Mouse (Mus musculus): ENCODE measurements at regions not wholly inside any gene's neighbourhood (a gene's known extent, or its start where the extent isn't known, plus 50 kb on each side); places are given as distances from the start of the nearest gene placed in this dataset.
A peak's percentile ranks its signal among the peaks of the same experiment; 100 is the strongest.

- no peak for DNase-seq
Observed at GRCm38 (mm10) chr15:27132761-27133160, 237.4 kb upstream of the Fbxl7 start.

GRCm38 (mm10) chr15:27137580-27137979 lies 242.2 kb upstream of the Fbxl7 start:
- peak; percentile 8 to 39 for DNase-seq

- DNase-seq: no peak
Observed at GRCm38 (mm10) chr15:27145860-27146259, 250.5 kb upstream of the Fbxl7 start.

- no peak for DNase-seq
Observed at GRCm38 (mm10) chr15:27160986-27161385, 265.6 kb upstream of the Fbxl7 start.

- DNase-seq: no peak
Observed at GRCm38 (mm10) chr15:27167484-27167883, 272.1 kb upstream of the Fbxl7 start.

GRCm38 (mm10) chr15:27169846-27170245 lies 274.5 kb upstream of the Fbxl7 start:
- DNase-seq: no peak

- DNase-seq: no peak
Observed at GRCm38 (mm10) chr15:27173506-27173905, 278.1 kb upstream of the Fbxl7 start.

DNA sequence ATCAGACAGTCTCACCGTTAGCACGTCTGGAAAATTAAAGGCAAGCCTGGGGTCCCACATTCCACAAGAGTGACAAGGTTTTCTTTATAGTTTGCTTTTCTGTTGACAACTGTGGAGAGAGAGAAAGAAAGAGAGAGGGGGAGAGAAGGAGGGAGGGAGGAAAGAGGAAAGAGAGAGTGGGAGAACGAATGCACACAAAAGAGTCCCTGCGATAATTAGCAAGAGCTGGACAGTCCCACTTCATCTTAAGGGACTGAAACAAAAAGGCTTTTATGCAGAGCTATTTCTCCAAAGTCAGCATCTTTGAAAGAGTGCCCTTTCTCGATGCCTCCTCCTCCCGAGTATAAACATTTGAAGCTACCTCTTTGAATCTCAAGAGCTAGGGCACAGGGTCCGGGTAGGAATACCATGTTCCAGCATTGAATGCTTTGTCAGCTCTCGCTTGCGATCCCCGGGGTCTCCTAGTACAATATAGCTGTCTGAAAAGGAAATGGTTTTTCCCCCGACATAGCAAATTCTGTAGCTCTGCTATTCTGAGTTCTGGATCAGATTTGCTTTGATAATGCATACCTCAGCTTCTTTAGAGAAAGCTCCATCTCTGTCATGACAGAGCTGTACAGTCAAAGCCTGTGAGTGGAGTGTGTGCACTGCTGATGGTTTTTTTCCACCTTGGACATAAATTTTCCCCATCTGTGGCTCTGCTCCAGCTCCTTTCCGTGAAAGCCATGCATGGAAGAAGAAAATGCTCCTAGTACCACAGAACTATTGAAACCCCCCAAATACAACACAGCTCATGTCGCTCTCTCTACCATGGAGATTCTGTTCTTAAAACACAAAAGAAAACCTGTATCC lies 282.9 kb upstream of the Fbxl7 start:
- no peak for DNase-seq

DNA sequence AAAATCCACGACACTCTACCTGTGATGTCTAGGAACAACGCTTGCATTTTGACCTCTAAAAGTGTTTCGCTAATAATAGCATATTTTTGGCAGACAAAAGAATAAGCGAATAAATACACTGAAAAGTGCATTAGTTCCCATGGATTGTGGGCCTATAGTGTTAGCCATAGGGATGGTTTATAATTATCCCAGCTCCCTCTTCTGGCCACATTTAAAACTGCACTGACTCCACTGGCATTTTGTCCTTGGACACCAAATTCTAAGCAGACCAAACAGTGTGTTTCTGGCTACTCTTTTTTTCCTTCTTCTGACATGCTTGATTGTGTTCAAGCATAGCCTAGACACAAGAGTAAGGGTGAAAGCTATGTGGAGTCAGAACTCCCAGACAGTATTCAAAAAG lies 276.8 kb upstream of the Ank start:
- DNase-seq: peak in 1 of 2 experiments; percentile 41

DNA sequence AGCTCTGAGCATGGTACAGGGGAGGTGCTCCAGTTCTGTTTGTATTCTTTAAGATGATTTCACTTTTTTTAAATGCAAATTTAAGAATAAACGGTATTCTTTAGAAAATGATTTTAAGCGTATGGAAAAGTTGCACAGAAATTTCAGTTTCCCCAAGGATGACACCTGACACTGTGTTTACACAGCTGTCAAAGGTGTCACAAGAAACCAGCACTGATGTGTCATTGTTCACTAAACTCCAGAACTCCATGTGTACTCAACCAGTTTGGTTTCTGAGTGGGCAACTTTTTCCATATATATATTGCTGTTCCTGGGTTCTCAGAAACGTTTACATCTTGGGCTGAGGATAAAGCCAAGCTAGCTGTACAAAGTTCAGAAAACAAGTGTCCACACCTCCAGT lies 265.0 kb upstream of the Ank start:
- no peak for DNase-seq

DNA sequence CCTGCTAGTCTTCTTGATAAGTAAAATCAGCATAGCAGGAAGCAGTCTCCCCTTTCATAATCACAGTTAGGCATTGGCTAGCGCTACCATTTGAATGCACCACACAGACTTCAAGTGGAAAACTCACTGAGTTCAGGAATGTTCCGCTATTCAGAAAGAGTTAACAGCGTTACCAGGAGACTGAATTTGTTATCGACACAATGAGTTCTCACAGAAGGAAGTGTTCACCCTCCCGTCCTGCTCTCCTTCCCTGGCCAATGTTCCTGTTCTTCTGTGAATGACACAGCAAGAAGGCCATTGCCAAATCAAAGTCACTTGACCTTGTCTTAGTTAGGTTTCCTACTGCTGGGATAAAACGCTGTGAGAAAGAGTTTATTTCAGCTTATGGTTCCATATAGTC lies 261.6 kb upstream of the Ank start:
- DNase-seq: no peak

DNA sequence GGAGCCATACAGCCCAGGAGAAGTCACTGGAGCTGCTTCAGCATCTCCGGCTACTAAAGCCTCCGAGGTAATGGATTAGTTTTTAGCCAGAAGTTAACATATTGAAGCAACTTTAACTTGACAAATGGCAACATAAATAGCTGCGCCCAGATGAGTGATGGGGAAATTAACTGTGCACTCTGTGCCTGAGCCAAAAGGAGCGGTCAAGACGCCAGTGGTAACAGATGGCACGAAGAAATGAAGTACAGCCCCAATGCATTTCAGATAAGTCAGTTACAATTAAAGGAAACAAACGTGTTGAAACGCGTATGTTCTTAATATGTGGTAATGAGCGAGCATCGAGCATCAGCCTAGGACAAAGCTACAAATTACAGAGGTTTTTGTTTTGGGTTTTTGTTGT lies 259.0 kb upstream of the Ank start:
- DNase-seq: no peak

DNA sequence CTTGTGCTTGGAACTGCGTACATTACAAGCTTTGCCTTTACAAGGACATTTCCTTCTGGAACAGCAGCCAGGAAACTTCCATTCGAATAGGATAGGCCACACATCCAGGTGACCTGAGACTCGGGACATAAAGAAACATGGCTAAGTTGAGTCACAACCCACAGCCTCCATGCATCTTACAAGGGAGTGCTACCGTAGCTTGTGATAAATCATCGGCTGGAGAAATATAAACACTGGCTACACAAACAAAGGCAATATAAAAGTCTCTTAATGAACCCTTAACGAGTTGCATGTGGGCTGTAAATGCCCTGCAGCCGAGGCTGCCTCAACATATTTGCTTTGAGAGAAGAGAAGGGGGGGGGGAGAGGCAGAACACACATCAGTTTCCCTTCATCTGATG lies 250.1 kb upstream of the Ank start:
- DNase-seq: no peak

- no peak for DNase-seq
Observed at GRCm38 (mm10) chr15:27219126-27219738, 247.2 kb upstream of the Ank start.

GRCm38 (mm10) chr15:27223610-27224511 lies 242.6 kb upstream of the Ank start:
- DNase-seq: no peak

- DNase-seq: no peak
Observed at GRCm38 (mm10) chr15:27224512-27224850, 242.0 kb upstream of the Ank start.

GRCm38 (mm10) chr15:27232804-27233203 lies 233.7 kb upstream of the Ank start:
- DNase-seq: no peak

DNA sequence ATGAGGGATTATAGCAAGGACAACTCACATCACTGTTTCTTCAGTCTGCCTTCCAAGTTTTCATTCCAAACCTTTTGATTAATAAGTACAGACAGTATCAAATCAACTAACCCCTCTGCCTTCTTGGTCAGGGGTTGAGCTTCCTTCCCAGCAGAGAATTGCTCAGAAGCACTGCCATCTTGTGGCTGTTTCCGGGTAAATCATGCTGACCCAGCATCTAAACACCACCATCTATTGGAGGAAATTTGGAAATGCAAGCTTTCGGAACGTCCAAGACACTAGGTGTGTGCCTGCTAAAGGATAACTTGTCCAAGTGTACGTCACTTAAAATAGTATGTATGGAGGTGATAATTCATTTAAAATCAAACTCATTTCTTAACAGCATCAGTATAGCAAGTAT lies 231.7 kb upstream of the Ank start:
- peak; percentile 35 to 65 for DNase-seq

DNA sequence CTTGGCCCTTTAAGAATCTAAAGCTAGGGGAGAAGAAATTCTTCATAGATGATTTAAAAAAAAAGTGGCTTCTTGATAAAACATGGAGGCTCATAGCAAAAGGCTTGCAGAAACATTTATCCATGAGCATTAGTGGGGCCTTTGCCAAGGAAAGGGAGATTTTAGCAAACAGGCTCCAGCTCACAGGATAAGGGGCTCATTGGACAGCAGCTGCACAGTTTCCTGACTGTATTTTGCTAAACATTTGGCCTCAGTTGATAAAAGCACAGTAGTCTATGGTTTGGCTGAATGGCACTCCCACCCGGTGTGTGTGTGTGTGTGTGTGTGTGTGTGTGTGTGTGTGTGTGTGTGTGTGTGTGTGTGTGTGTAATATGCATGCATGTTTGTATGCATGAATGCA lies 228.2 kb upstream of the Ank start:
- no peak for DNase-seq

- peak; percentile 52 to 75 for DNase-seq
Observed at GRCm38 (mm10) chr15:27246302-27246701, 220.2 kb upstream of the Ank start.

DNA sequence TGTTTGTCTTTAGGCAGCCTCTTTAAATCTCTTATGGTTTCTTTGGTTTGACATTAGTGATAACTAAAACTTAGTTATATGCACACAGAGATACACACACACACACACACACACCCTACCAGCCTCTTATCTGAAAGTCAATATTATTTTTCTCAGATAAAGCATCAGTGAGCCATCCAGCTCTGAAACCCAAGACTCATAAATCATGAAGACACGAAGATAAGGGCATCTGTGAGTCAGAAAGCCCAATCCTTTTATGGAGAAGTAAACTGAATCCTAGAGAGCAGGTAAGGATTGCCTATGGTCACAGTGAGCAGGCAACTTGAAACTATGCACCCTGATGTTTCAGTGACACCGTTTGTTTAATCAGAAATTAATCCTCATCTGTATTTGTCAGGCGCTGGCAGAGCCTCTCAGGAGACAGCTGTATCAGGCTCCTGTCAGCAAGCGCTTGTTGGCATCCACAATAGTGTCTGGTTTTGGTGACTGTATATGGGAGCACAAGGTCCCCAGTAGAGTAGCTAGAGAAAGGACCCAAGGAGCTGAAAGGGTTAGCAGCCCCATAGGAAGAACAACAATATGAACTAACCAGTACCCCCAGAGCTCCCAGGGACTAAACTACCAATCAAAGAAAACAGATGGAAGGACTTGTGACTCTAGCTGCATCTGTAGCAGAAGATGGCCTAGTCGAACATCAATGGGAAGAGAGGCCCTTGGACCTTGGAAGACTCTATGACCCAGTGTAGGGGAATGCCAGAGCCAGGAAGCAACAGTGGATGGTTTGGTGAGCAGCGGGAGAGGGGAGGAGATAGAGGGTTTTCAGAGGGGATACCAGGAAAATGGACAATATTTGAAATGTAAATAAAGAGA lies 207.3 kb upstream of the Ank start:
- no peak for DNase-seq

DNA sequence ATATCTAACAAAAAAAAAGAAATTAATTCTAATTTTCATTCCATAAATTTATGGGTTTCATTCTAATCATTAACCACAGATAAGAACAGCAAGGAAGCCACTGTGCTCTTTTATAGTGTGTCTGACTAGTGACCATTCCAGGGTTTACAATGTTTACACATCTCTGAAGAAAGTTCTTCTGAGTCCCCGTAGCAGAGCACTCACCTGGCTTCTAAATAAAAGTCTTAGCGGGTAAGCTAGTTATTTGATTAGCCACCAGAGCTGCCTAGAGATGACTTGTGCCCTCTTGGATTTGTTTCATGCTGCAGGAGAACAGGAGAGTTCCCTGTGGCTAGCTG lies 206.7 kb upstream of the Ank start:
- no peak for DNase-seq

GRCm38 (mm10) chr15:27270203-27270602 lies 196.3 kb upstream of the Ank start:
- no peak for DNase-seq
